Mouse (Mus musculus) MEL (cell line): ENCODE measurements at regions not wholly inside any gene's neighbourhood (a gene's known extent, or its start where the extent isn't known, plus 50 kb on each side); places are given as distances from the start of the nearest gene placed in this dataset.
"Not testable (repeated sequence)": the region's sequence is repeated elsewhere in the genome, so short reads cannot be mapped to it uniquely, and the experiment has no call there.

Experiments used
- DNase-seq: peaks from one replicate; pipeline ENCODE4 v3.0.0; 2011; ENCODE audit warnings: low read depth, low spot score
- H3K27ac ChIP-seq: 2 replicates; pipeline ENCODE4 v1.5.1; 2012; ENCODE audit warnings: low read depth, mild to moderate bottlenecking, control low read depth, low read length, moderate library complexity; ENCODE audit not compliant: control insufficient read depth
- H3K27me3 ChIP-seq, 2 experiments: fragments of 150-350 bp in 1 of 2; sonication (generic) in 1 of 2; 2 replicates each; pipeline ENCODE4 v1.6.1; 2012; ENCODE audit warnings: low read length in 2 of 2, mild to moderate bottlenecking in 2 of 2, improper control_type of control experiment in 1 of 2, moderate library complexity in 1 of 2; ENCODE audit not compliant: insufficient read depth in 2 of 2, control insufficient read depth in 1 of 2
- H3K36me3 ChIP-seq, 2 experiments: 2 replicates each; pipeline ENCODE4 v1.6.1; 2012 to 2014; ENCODE audit warnings: low read length in 2 of 2, improper control_type of control experiment in 1 of 2, inconsistent platforms in 1 of 2, mild to moderate bottlenecking in 1 of 2; ENCODE audit not compliant: insufficient read depth in 2 of 2, control insufficient read depth in 1 of 2
- H3K4me1 ChIP-seq, 2 experiments: fragments of 150-350 bp in 1 of 2; sonication (generic) in 1 of 2; 2 replicates each; pipeline ENCODE4 v1.6.1; 2012; ENCODE audit warnings: low read length in 2 of 2, improper control_type of control experiment in 1 of 2, mild to moderate bottlenecking in 1 of 2; ENCODE audit not compliant: insufficient read depth in 2 of 2, control insufficient read depth in 1 of 2
- H3K4me3 ChIP-seq, 2 experiments: fragments of 150-350 bp in 1 of 2; sonication (generic) in 1 of 2; 2 replicates each; pipeline ENCODE4 v1.5.1; 2012; ENCODE audit warnings: low read depth in 2 of 2, low read length in 2 of 2, mild to moderate bottlenecking in 2 of 2, moderate library complexity in 2 of 2, control low read depth in 1 of 2, improper control_type of control experiment in 1 of 2; ENCODE audit not compliant: control insufficient read depth in 1 of 2, insufficient read depth in 1 of 2
- H3K79me2 ChIP-seq: 2 replicates; pipeline ENCODE4 v1.6.1; 2012; ENCODE audit warnings: mild to moderate bottlenecking, low read length, moderate library complexity; ENCODE audit not compliant: control insufficient read depth, poor library complexity, insufficient read depth
- H3K9ac ChIP-seq: 2 replicates; pipeline ENCODE4 v1.6.1; 2012; ENCODE audit warnings: low read depth, mild to moderate bottlenecking, control low read depth, low read length, moderate library complexity; ENCODE audit not compliant: control insufficient read depth, poor library complexity, severe bottlenecking
- H3K9me3 ChIP-seq: fragments of 150-350 bp; sonication (generic); replicated peaks from 2 replicates; pipeline ENCODE4 v1.6.1; 2012; ENCODE audit warnings: mild to moderate bottlenecking, low read length, improper control_type of control experiment, moderate library complexity; ENCODE audit not compliant: insufficient read depth
- BHLHE40 ChIP-seq: IDR thresholded peaks from 2 replicates; pipeline ENCODE4 v1.6.1; 2012; ENCODE audit warnings: low read depth, mild to moderate bottlenecking, inconsistent platforms, low read length, improper control_type of control experiment, borderline replicate concordance
- CHD2 ChIP-seq: IDR thresholded peaks from 2 replicates; pipeline ENCODE4 v1.6.1; 2011; ENCODE audit warnings: low read length, improper control_type of control experiment
- E2F4 ChIP-seq: IDR thresholded peaks from 2 replicates; pipeline ENCODE4 v1.6.1; 2011; ENCODE audit warnings: low read depth, low read length, improper control_type of control experiment, borderline replicate concordance
- EP300 ChIP-seq, 2 experiments: IDR thresholded peaks; 2 replicates each; pipeline ENCODE4 v1.6.1; 2011; ENCODE audit warnings: improper control_type of control experiment in 2 of 2, low read length in 2 of 2, low read depth in 1 of 2, mild to moderate bottlenecking in 1 of 2
- GABPA ChIP-seq: IDR thresholded peaks from 2 replicates; pipeline ENCODE4 v1.6.1; 2012; ENCODE audit warnings: low read depth, mild to moderate bottlenecking, inconsistent platforms, low read length, improper control_type of control experiment, moderate library complexity
- HCFC1 ChIP-seq: IDR thresholded peaks from 2 replicates; pipeline ENCODE4 v1.6.1; 2012; ENCODE audit warnings: low read depth, mild to moderate bottlenecking, inconsistent platforms, low read length, improper control_type of control experiment, moderate library complexity
- JUND ChIP-seq: IDR thresholded peaks from 2 replicates; pipeline ENCODE4 v1.6.1; 2011; ENCODE audit warnings: low read depth, mild to moderate bottlenecking, improper control_type of control experiment, low read length
- MAFK ChIP-seq: IDR thresholded peaks from 2 replicates; pipeline ENCODE4 v1.6.1; 2011; ENCODE audit warnings: low read depth, mild to moderate bottlenecking, low read length, improper control_type of control experiment, borderline replicate concordance
- MYB ChIP-seq: IDR thresholded peaks from 2 replicates; pipeline ENCODE4 v1.6.1; 2011; ENCODE audit warnings: mild to moderate bottlenecking, low read depth, low read length, improper control_type of control experiment
- MYC ChIP-seq: IDR thresholded peaks from 2 replicates; pipeline ENCODE4 v1.6.1; 2011; ENCODE audit warnings: low read depth, mild to moderate bottlenecking, low read length, improper control_type of control experiment, moderate library complexity
- NELFE ChIP-seq: IDR thresholded peaks from 2 replicates; pipeline ENCODE4 v1.6.1; 2011; ENCODE audit warnings: low read depth, low read length, improper control_type of control experiment
- POLR2A ChIP-seq, 2 experiments: IDR thresholded peaks; 2 replicates each; pipeline ENCODE4 v1.6.1; 2011 to 2012; ENCODE audit warnings: low read length in 2 of 2, mild to moderate bottlenecking in 2 of 2, control low read depth in 1 of 2, improper control_type of control experiment in 1 of 2, low read depth in 1 of 2, moderate library complexity in 1 of 2; ENCODE audit not compliant: control insufficient read depth in 1 of 2, insufficient read depth in 1 of 2, poor library complexity in 1 of 2
- POLR2AphosphoS2 ChIP-seq: IDR thresholded peaks from 2 replicates; pipeline ENCODE4 v1.6.1; 2011; ENCODE audit warnings: low read length, improper control_type of control experiment
- RAD21 ChIP-seq: IDR thresholded peaks from 2 replicates; pipeline ENCODE4 v1.6.1; 2011; ENCODE audit warnings: mild to moderate bottlenecking, low read depth, low read length, improper control_type of control experiment
- RCOR1 ChIP-seq: IDR thresholded peaks from 2 replicates; pipeline ENCODE4 v1.6.1; 2012; ENCODE audit warnings: low read depth, mild to moderate bottlenecking, inconsistent platforms, low read length, improper control_type of control experiment
- SIN3A ChIP-seq: IDR thresholded peaks from 2 replicates; pipeline ENCODE4 v1.6.1; 2012; ENCODE audit warnings: low read length, improper control_type of control experiment, inconsistent platforms
- SMC3 ChIP-seq: IDR thresholded peaks from 2 replicates; pipeline ENCODE4 v1.6.1; 2011; ENCODE audit warnings: low read depth, low read length, improper control_type of control experiment
- USF2 ChIP-seq, 2 experiments: IDR thresholded peaks; 2 replicates each; pipeline ENCODE4 v1.6.1; 2011 to 2012; ENCODE audit warnings: improper control_type of control experiment in 2 of 2, low read length in 2 of 2, borderline replicate concordance in 1 of 2, inconsistent platforms in 1 of 2, low read depth in 1 of 2, mild to moderate bottlenecking in 1 of 2; ENCODE audit not compliant: insufficient read depth in 1 of 2
- ZKSCAN1 ChIP-seq: IDR thresholded peaks from 2 replicates; pipeline ENCODE4 v1.6.1; 2012; ENCODE audit warnings: low read depth, mild to moderate bottlenecking, inconsistent platforms, low read length, improper control_type of control experiment, moderate library complexity

- H3K9me3 ChIP-seq = no peaks in the 10 kb centered on the region
- DNase-seq = no peak
- H3K27ac ChIP-seq = no peak overlapping the region
- H3K4me1 ChIP-seq = no peaks in the 10 kb centered on the region
- TF ChIP-seq RCOR1 (no peak), SMC3 (no peak), MYB (no peak), SIN3A (no peak), ZKSCAN1 (no peak), USF2 (IDR thresholded peaks at IDR 0.05; ENCODE audit: borderline replicate concordance in 1 of 2, insufficient read depth in 1 of 2, low read depth in 1 of 2, low read length in 2 of 2) (no peak), RAD21 (no peak), E2F4 (no peak)
- no peak overlapping the region for H3K4me3 ChIP-seq
- no peaks in the 10 kb centered on the region for H3K27me3 ChIP-seq
- H3K79me2 ChIP-seq = no peaks in the 10 kb centered on the region
- H3K9ac ChIP-seq = no peak overlapping the region
- H3K36me3 ChIP-seq = no peaks in the 10 kb centered on the region
These were observed 532.1 kb downstream of the Ets1 start for GRCm38 (mm10) chr9:33168159-33168558.

GRCm38 (mm10) chr9:33169093-33169492 lies 533.1 kb downstream of the Ets1 start:
- not testable (repeated sequence) for H3K27ac ChIP-seq, H3K79me2 ChIP-seq, H3K4me3 ChIP-seq, H3K36me3 ChIP-seq, H3K27me3 ChIP-seq, H3K4me1 ChIP-seq, DNase-seq, H3K9me3 ChIP-seq, H3K9ac ChIP-seq

DNA sequence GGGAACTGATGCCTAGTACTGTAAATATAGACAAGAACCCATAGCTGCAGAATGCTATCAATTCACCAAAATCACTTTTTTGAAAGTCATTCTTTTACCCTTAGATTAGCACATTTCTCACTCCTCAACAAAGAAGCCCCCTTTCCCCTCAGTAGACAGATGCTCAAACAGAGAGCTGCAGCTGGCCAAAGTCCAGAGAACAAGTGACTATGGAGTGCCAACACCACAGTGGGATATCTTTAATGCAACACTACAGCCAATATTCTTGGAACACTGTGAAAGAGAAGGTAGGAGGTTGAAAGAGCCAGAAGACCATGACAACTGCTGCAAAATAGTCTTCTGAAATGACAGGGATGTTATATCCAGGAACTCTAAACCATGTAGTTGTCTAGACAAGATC lies 544.0 kb downstream of the Ets1 start:
- no peak overlapping the region for H3K4me3 ChIP-seq
- TF ChIP-seq USF2 (IDR thresholded peaks at IDR 0.05; ENCODE audit: borderline replicate concordance in 1 of 2, insufficient read depth in 1 of 2, low read depth in 1 of 2, low read length in 2 of 2) = no peak
- no peak for TF ChIP-seq CHD2
- TF ChIP-seq MYC = no peak
- TF ChIP-seq BHLHE40 = no peak
- no peak for TF ChIP-seq MAFK
- TF ChIP-seq GABPA = no peak
- no peak for TF ChIP-seq POLR2AphosphoS2
- no peak for TF ChIP-seq NELFE
- no peak for TF ChIP-seq JUND
- TF ChIP-seq POLR2A (IDR thresholded peaks at IDR 0.05; ENCODE audit: control insufficient read depth in 1 of 2, insufficient read depth in 1 of 2, low read depth in 1 of 2, low read length in 2 of 2, poor library complexity in 1 of 2) = no peak
- TF ChIP-seq ZKSCAN1 = no peak
- TF ChIP-seq SIN3A = no peak
- no peak for TF ChIP-seq EP300 (IDR thresholded peaks at IDR 0.05; ENCODE audit: low read depth in 1 of 2, low read length in 2 of 2)
- no peak for TF ChIP-seq HCFC1
- TF ChIP-seq, all 39 proteins: peak for 0
- no peaks in the 10 kb centered on the region for H3K27me3 ChIP-seq
- no peaks in the 10 kb centered on the region for H3K36me3 ChIP-seq
- H3K9me3 ChIP-seq = no peaks in the 10 kb centered on the region
- no peak overlapping the region for H3K27ac ChIP-seq
- H3K4me1 ChIP-seq = no peaks in the 10 kb centered on the region
- H3K79me2 ChIP-seq = no peaks in the 10 kb centered on the region
- no peak for DNase-seq
- H3K9ac ChIP-seq = no peak overlapping the region
